Mouse (Mus musculus) olfactory bulb, adult 2 months (tissue): Measurements from ENCODE around the gene Ap2m1.

Experiments used
- CTCF ChIP-seq: fragments of 200-500 bp; IDR thresholded peaks from 2 replicates; pipeline ENCODE4 v1.5.1; 2012; ENCODE audit warnings: low read depth, mild to moderate bottlenecking, low read length, moderate library complexity; ENCODE audit not compliant: insufficient read depth
- POLR2A ChIP-seq: fragments of 200-500 bp; IDR thresholded peaks from 2 replicates; pipeline ENCODE4 v1.6.1; 2012; ENCODE audit warnings: mild to moderate bottlenecking, low read depth, low read length, moderate library complexity; ENCODE audit not compliant: insufficient read depth

- TF ChIP-seq CTCF (no peak), POLR2A (no peak)
These were observed 522 bp upstream of the Ap2m1 start for GRCm38 (mm10) chr16:20534617-20535295.
